Mouse (Mus musculus): ENCODE results near the gene Atr. TPM values are rescaled to one million over a fixed set of nuclear protein-coding genes. Genes with fewer than 3 reads are reported as not detected.

Gene Atr
- polyA plus RNA-seq, 1 experiment from 2014 or later = 16.1 TPM

DNA sequence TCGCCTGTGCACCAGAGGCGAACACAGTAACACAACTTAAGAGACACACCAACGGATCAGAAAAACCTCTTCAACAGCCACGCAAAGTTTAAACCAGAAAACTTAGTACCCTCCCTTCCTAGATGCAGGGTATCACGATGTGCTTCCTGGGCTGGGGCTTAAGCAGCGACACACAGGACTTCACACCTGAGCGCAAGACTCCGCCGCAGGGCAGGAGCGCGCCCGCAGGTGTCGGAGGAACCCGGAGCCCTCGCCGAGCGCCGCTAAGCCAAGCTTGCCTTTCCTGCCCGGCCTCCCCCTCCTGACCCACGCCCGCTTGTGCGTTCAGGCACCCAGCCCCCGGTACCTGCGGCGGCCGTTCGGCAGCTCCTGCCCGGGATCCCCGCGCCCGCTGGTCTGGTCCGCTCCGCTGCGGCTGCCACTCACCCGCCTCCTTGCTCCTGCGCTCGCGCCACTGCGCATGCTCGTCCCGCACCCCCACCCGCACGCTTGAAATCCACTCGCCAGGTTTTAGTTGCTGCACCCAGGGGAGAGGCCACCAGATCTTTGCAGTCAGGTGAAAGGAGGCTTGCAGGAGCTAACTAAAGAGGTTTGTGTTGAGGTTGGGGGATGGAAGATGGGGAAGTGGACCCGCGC, 12.5 kb upstream of the Atr start, which contains the start of gene Pls1:
TSS of gene Pls1 (minus strand) at position 487 of the 636 bp plus-strand sequence.
- H3K36me3 ChIP-seq = no peaks in the 10 kb centered on the region
- ATAC-seq (replicated peaks; ENCODE audit: low FRiP score) = peak; percentile 90
- under 1% methylated on average over 46 of the region's 46 CpGs for WGBS
- peak within 1 kb of the TSS; percentile 91 for H3K4me2 ChIP-seq
- no peaks in the 10 kb centered on the region for H3K9me3 ChIP-seq (replicated peaks)
- H3K4me3 ChIP-seq (replicated peaks) = peak within 1 kb of the TSS; percentile 63
- peak within 1 kb of the TSS; percentile 50 for H3K9ac ChIP-seq
- H3K4me1 ChIP-seq = peaks cover 15% of the 10 kb centered on the region
- 0 out of 2 replicates have a peak within 1 kb of the TSS, but pooled peaks have one; percentile 29 for H3K27ac ChIP-seq
- peaks cover 5% of the 10 kb centered on the region; the same call in 1 of the 2 replicates for H3K27me3 ChIP-seq

DNA sequence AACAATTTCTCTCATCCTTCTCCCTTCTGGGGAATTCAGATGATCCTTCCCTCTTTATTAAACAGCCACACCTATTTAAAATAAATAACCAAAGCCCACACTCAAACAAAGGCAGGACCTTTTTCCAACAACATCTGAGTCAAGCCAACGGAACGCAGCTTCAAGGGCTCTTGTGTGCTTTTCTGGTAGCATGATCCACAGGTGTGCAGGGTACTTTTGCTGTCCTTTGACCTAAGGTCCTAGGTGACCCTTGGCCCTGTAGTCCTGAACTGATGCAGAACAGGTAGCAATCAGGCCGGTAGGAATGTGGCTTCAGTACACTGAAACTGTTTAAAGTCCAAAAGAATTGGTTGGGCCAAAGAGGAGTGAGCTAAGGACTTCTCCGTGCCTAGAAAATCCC, 11.7 kb upstream of the Atr start:
- H3K27me3 ChIP-seq = peaks cover 5% of the 10 kb centered on the region; the same call in 1 of the 2 replicates
- WGBS = 58% methylated on average over 4 of the region's 4 CpGs
- no peaks in the 10 kb centered on the region for H3K36me3 ChIP-seq
- H3K9me3 ChIP-seq (replicated peaks) = no peaks in the 10 kb centered on the region
- no peak for ATAC-seq (replicated peaks; ENCODE audit: low FRiP score)
- H3K4me1 ChIP-seq = peaks cover 15% of the 10 kb centered on the region
- H3K9ac ChIP-seq = peak overlapping the region; percentile 50; the same call in 1 of the 2 replicates
- H3K27ac ChIP-seq = no peak overlapping the region
- peak overlapping the region; percentile 91 for H3K4me2 ChIP-seq
- peak overlapping the region; percentile 63 for H3K4me3 ChIP-seq (replicated peaks)

GRCm38 (mm10) chr9:95851671-95852070, 5.7 kb upstream of the Atr start:
- Histone ChIP-seq H3K9me3 (replicated peaks) (no peaks in the 10 kb centered on the region), H3K9ac (no peak overlapping the region), H3K27ac (no peak overlapping the region), H3K36me3 (no peaks in the 10 kb centered on the region), H3K4me3 (replicated peaks) (no peak overlapping the region), H3K4me2 (no peak overlapping the region), H3K27me3 (no peaks in the 10 kb centered on the region), H3K4me1 (0 out of 2 replicates have a peak, but pooled peaks cover 3% of the 10 kb centered on the region)
- 54% methylated on average over 11 of the region's 11 CpGs for WGBS
- ATAC-seq (replicated peaks; ENCODE audit: low FRiP score) = no peak

- H3K9me3 ChIP-seq (replicated peaks) = no peaks in the 10 kb centered on the region
- H3K4me1 ChIP-seq = 0 out of 2 replicates have a peak, but pooled peaks cover 3% of the 10 kb centered on the region
- no peak overlapping the region for H3K27ac ChIP-seq
- no peak overlapping the region for H3K9ac ChIP-seq
- 25% methylated on average over 4 of the region's 4 CpGs for WGBS
- no peak for ATAC-seq (replicated peaks; ENCODE audit: low FRiP score)
- H3K4me2 ChIP-seq = no peak overlapping the region
- H3K27me3 ChIP-seq = no peaks in the 10 kb centered on the region
- no peak overlapping the region for H3K4me3 ChIP-seq (replicated peaks)
- H3K36me3 ChIP-seq = no peaks in the 10 kb centered on the region
Observed at GRCm38 (mm10) chr9:95852896-95853295, 4.5 kb upstream of the Atr start.

DNA sequence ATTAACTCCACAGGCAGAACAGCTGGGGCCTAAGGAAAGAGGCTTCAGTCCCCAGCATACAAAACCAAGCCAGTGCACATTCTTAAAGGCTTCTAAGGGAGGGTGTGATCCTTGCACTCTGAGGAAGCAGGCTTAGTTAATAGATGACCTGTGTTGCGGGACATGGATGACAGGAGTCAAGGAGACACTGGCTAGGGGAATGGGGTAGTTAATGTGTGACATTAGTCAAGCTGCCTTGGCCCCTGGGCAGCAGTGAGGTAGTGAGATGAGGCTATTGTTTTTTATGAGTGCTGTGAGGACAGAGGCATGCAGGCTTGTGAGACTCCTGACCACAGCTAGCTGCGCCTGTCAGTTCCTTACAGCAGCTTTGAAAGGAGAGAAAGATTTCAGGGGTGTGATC, 2.5 kb upstream of the Atr start:
- ATAC-seq (replicated peaks; ENCODE audit: low FRiP score) = peak; percentile 66
- 0 out of 2 replicates have a peak, but pooled peaks cover 3% of the 10 kb centered on the region for H3K4me1 ChIP-seq
- H3K4me2 ChIP-seq = no peak overlapping the region
- H3K36me3 ChIP-seq = no peaks in the 10 kb centered on the region
- H3K4me3 ChIP-seq (replicated peaks) = no peak overlapping the region
- no peaks in the 10 kb centered on the region for H3K9me3 ChIP-seq (replicated peaks)
- 39% methylated on average over 2 of the region's 2 CpGs for WGBS
- H3K27ac ChIP-seq = peak overlapping the region; percentile 73
- no peaks in the 10 kb centered on the region for H3K27me3 ChIP-seq
- H3K9ac ChIP-seq = no peak overlapping the region

DNA sequence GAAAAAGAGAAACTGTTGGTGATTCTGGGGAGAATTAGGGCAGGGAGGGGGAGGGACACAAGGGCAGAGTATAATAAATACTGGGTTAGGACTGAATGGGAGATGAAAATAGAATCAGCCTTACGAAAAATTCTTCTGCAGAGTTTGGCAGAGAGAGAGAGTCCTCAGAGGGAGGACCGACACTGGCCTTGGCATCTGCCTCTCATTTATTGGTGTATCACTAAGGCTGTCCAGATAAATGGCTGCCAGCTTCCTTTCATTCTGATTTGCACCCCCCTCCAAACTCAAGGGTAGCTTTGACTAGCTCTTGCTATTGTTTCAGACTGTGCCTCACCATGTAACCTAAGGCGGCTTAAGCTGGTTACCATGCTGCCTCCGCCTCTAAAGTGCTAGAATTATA, 1.4 kb upstream of the Atr start:
- 87% methylated on average over 4 of the region's 4 CpGs for WGBS
- no peak overlapping the region for H3K4me3 ChIP-seq (replicated peaks)
- H3K27me3 ChIP-seq = no peaks in the 10 kb centered on the region
- H3K9ac ChIP-seq = no peak overlapping the region
- H3K4me1 ChIP-seq = 0 out of 2 replicates have a peak, but pooled peaks cover 3% of the 10 kb centered on the region
- H3K9me3 ChIP-seq (replicated peaks) = no peaks in the 10 kb centered on the region
- H3K4me2 ChIP-seq = no peak overlapping the region
- H3K27ac ChIP-seq = 0 out of 2 replicates have a peak overlapping the region, but pooled peaks have one; percentile 73
- ATAC-seq (replicated peaks; ENCODE audit: low FRiP score) = no peak
- no peaks in the 10 kb centered on the region for H3K36me3 ChIP-seq

- peak; percentile 30; the same call in 1 of the 2 replicates for ATAC-seq (replicated peaks; ENCODE audit: low FRiP score)
- peak overlapping the region; percentile 81 for H3K4me2 ChIP-seq
- no peaks in the 10 kb centered on the region for H3K27me3 ChIP-seq
- peaks cover 5% of the 10 kb centered on the region for H3K36me3 ChIP-seq
- H3K4me3 ChIP-seq (replicated peaks) = peak overlapping the region; percentile 93
- peak overlapping the region; percentile 79 for H3K27ac ChIP-seq
- peak overlapping the region; percentile 88 for H3K9ac ChIP-seq
- H3K9me3 ChIP-seq (replicated peaks) = no peaks in the 10 kb centered on the region
- under 1% methylated on average over 31 of the region's 31 CpGs for WGBS
- H3K4me1 ChIP-seq = no peaks in the 10 kb centered on the region
Observed at GRCm38 (mm10) chr9:95858027-95858570, 702 bp downstream of the Atr start.

DNA sequence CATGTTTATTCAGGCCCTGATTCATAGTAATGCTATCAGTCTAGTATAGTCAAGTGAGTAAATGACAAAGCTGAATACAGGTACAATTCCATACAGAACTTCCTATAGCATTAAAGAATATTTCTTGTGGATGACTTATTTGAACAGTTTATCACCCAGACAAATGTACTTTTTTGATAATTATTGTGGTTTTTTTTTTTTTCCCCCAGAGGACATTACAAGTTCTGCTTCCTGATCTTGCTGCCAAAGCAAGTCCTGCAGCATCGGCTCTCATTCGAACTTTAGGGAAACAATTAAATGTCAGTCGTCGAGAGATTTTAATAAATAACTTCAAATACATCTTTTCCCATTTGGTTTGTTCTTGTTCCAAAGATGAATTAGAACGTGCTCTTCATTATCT, 20.8 kb downstream of the Atr start:
- ATAC-seq (replicated peaks; ENCODE audit: low FRiP score) = no peak
- Histone ChIP-seq H3K4me1 (no peaks in the 10 kb centered on the region), H3K4me3 (replicated peaks) (no peak overlapping the region), H3K27me3 (no peaks in the 10 kb centered on the region), H3K36me3 (peaks cover 46% of the 10 kb centered on the region), H3K9me3 (replicated peaks) (no peaks in the 10 kb centered on the region), H3K4me2 (no peak overlapping the region), H3K27ac (no peak overlapping the region), H3K9ac (no peak overlapping the region)
- 92% methylated on average over 5 of the region's 5 CpGs for WGBS

- H3K9me3 ChIP-seq (replicated peaks) = no peaks in the 10 kb centered on the region
- no peak overlapping the region for H3K4me2 ChIP-seq
- H3K36me3 ChIP-seq = peaks cover 45% of the 10 kb centered on the region
- H3K4me1 ChIP-seq = no peaks in the 10 kb centered on the region
- no peak for ATAC-seq (replicated peaks; ENCODE audit: low FRiP score)
- no peak overlapping the region for H3K9ac ChIP-seq
- H3K27me3 ChIP-seq = no peaks in the 10 kb centered on the region
- H3K27ac ChIP-seq = no peak overlapping the region
- 94% methylated on average over 2 of the region's 2 CpGs for WGBS
- no peak overlapping the region for H3K4me3 ChIP-seq (replicated peaks)
Observed at GRCm38 (mm10) chr9:95882751-95883150, 25.4 kb downstream of the Atr start.

DNA sequence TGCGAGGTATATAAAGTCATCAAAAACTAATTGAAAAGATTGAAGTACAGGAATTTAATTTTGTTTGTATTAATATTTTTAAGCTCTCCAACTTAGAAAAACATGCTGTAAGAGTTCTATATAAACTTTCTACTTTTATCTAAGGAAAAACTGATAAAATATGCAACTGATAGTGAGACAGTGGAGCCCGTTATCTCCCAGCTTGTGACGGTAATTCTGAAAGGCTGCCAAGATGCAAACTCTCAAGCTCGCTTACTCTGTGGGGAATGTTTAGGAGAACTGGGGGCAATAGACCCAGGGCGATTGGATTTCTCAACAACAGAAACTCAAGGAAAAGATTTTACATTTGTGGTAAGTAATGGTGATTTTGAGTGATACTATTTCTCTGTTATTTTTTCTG, 40.0 kb downstream of the Atr start:
- Histone ChIP-seq H3K27ac (no peak overlapping the region), H3K4me1 (no peaks in the 10 kb centered on the region), H3K4me2 (no peak overlapping the region), H3K36me3 (peaks cover 47% of the 10 kb centered on the region), H3K9me3 (replicated peaks) (no peaks in the 10 kb centered on the region), H3K27me3 (no peaks in the 10 kb centered on the region), H3K4me3 (replicated peaks) (no peak overlapping the region), H3K9ac (no peak overlapping the region)
- 89% methylated on average over 5 of the region's 5 CpGs for WGBS
- no peak for ATAC-seq (replicated peaks; ENCODE audit: low FRiP score)

DNA sequence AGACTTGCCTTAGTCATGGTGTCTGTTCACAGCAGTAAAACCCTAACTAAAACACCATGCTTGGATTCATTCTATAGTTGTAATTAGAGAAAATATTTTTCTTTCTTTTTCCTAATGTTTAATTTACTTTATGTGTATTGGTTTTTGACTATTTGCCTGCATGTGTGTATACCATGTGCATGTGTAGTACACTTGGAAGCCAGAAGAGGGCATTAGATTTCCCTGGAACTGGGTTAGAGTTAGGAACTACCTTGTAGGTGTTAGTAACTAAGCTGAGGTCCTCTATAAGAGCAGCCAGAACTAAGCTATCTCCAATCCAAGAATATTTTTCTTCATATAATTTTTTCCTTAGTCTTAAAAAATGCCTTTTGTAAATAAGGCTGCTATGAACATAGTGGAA, 75.5 kb downstream of the Atr start:
- no peak for ATAC-seq (replicated peaks; ENCODE audit: low FRiP score)

DNA sequence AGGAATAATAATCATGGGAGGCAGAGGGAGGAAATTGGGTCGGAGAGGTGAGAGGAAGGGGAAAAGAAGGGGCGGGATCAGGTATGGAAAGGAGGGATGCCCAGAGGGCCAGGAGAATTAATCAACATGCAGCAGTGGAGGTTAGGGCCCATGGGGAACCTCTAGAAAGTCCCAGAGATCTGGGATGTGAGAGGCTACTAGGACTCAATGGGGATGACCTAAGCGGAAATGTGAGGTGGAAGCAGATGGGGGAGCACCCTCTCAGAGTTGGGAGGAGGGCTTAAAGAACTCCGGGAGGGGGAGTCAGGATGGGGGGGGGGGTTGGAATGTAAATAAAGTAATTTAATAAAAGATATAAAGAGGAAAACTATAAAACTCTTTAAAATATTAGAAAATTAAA, 96.3 kb downstream of the Atr start:
- peaks cover 3% of the 10 kb centered on the region for H3K4me1 ChIP-seq
- no peak for ATAC-seq (replicated peaks; ENCODE audit: low FRiP score)
- no peak overlapping the region for H3K27ac ChIP-seq
- H3K9me3 ChIP-seq (replicated peaks) = no peaks in the 10 kb centered on the region
- H3K36me3 ChIP-seq = peaks cover 21% of the 10 kb centered on the region
- WGBS = 75% methylated on average over 4 of the region's 4 CpGs
- H3K27me3 ChIP-seq = no peaks in the 10 kb centered on the region
- H3K9ac ChIP-seq = no peak overlapping the region
- H3K4me2 ChIP-seq = peak overlapping the region; percentile 74
- H3K4me3 ChIP-seq (replicated peaks) = peak overlapping the region; percentile 73

More for the DNA sequence above, 75.5 kb downstream of the Atr start:
- no peaks in the 10 kb centered on the region for H3K27me3 ChIP-seq
- no peak overlapping the region for H3K4me2 ChIP-seq
- H3K36me3 ChIP-seq = peaks cover 39% of the 10 kb centered on the region
- no peaks in the 10 kb centered on the region for H3K9me3 ChIP-seq (replicated peaks)
- H3K27ac ChIP-seq = no peak overlapping the region
- no peaks in the 10 kb centered on the region for H3K4me1 ChIP-seq
- H3K4me3 ChIP-seq (replicated peaks) = no peak overlapping the region
- H3K9ac ChIP-seq = no peak overlapping the region
